Mouse (Mus musculus): Measurements from ENCODE around the gene Ptpn5.

Ptpn5 gene

GRCm38 (mm10) chr7:47133331-47133730 lies at the start of gene Ptpn5:
TSS of gene Ptpn5 (minus strand) at chr7:47133684.
- no peak for DNase-seq (ENCODE audit: low spot score in 2 of 2)

- DNase-seq (ENCODE audit: low spot score in 2 of 2), result no peak
These were observed 37.3 kb upstream of the Ptpn5 start for GRCm38 (mm10) chr7:47170814-47171213.

- no peak for DNase-seq (ENCODE audit: low spot score in 2 of 2)
These were observed 31.5 kb upstream of the Ptpn5 start for GRCm38 (mm10) chr7:47165028-47165427.

GRCm38 (mm10) chr7:47163203-47163602 lies 29.7 kb upstream of the Ptpn5 start:
- DNase-seq (ENCODE audit: low spot score in 2 of 2), result no peak

GRCm38 (mm10) chr7:47158451-47158850 lies 25.0 kb upstream of the Ptpn5 start:
- DNase-seq (ENCODE audit: low spot score in 2 of 2), result no peak

GRCm38 (mm10) chr7:47157743-47158142 lies 24.3 kb upstream of the Ptpn5 start:
- DNase-seq (ENCODE audit: low spot score in 2 of 2), result no peak

GRCm38 (mm10) chr7:47155849-47156248 lies 22.4 kb upstream of the Ptpn5 start:
- DNase-seq (ENCODE audit: low spot score in 2 of 2), result no peak

- DNase-seq (ENCODE audit: low spot score in 2 of 2), result no peak
These were observed 21.9 kb upstream of the Ptpn5 start for GRCm38 (mm10) chr7:47155396-47155795.

GRCm38 (mm10) chr7:47150420-47151061 lies 17.1 kb upstream of the Ptpn5 start:
- peak in 1 of 2 experiments; percentile 25 for DNase-seq (ENCODE audit: low spot score in 2 of 2)

GRCm38 (mm10) chr7:47148298-47148697 lies 14.8 kb upstream of the Ptpn5 start:
- no peak for DNase-seq (ENCODE audit: low spot score in 2 of 2)

GRCm38 (mm10) chr7:47146034-47146812 lies 12.7 kb upstream of the Ptpn5 start:
- peak in 1 of 2 experiments; percentile 40 for DNase-seq (ENCODE audit: low spot score in 2 of 2)

- DNase-seq (ENCODE audit: low spot score in 2 of 2), result no peak
These were observed 10.8 kb upstream of the Ptpn5 start for GRCm38 (mm10) chr7:47144299-47144698.

- no peak for DNase-seq (ENCODE audit: low spot score in 2 of 2)
These were observed 6.4 kb upstream of the Ptpn5 start for GRCm38 (mm10) chr7:47139823-47140325.

- no peak for DNase-seq (ENCODE audit: low spot score in 2 of 2)
These were observed 1.1 kb upstream of the Ptpn5 start for GRCm38 (mm10) chr7:47134570-47134969.

GRCm38 (mm10) chr7:47132931-47133260 lies 588 bp downstream of the Ptpn5 start:
- DNase-seq (ENCODE audit: low spot score in 2 of 2), result no peak

- DNase-seq (ENCODE audit: low spot score in 2 of 2), result no peak
These were observed 1.1 kb downstream of the Ptpn5 start for GRCm38 (mm10) chr7:47132180-47132930.

GRCm38 (mm10) chr7:47131840-47132179 lies 1.7 kb downstream of the Ptpn5 start:
- no peak for DNase-seq (ENCODE audit: low spot score in 2 of 2)

GRCm38 (mm10) chr7:47131258-47131657 lies 2.2 kb downstream of the Ptpn5 start:
- DNase-seq (ENCODE audit: low spot score in 2 of 2), result no peak

GRCm38 (mm10) chr7:47122026-47122425 lies 11.5 kb downstream of the Ptpn5 start:
- no peak for DNase-seq (ENCODE audit: low spot score in 2 of 2)

GRCm38 (mm10) chr7:47116666-47117065 lies 16.8 kb downstream of the Ptpn5 start:
- DNase-seq (ENCODE audit: low spot score in 2 of 2), result no peak

- DNase-seq (ENCODE audit: low spot score in 2 of 2), result no peak
These were observed 18.0 kb downstream of the Ptpn5 start for GRCm38 (mm10) chr7:47115491-47115890.

GRCm38 (mm10) chr7:47113383-47113782 lies 20.1 kb downstream of the Ptpn5 start:
- DNase-seq (ENCODE audit: low spot score in 2 of 2), result no peak

GRCm38 (mm10) chr7:47112036-47112435 lies 21.4 kb downstream of the Ptpn5 start:
- DNase-seq (ENCODE audit: low spot score in 2 of 2), result no peak
